Mouse (Mus musculus): ENCODE results near the gene Nmrk2. TPM values are rescaled to one million over a fixed set of nuclear protein-coding genes. Genes with fewer than 3 reads are reported as not detected.
"Not testable (repeated sequence)": the region's sequence is repeated elsewhere in the genome, so short reads cannot be mapped to it uniquely, and the experiment has no call there.

Gene Nmrk2
- polyA plus RNA-seq, 1 experiment: not detected

GRCm38 (mm10) chr10:81183805-81184204 lies 18.0 kb downstream of the Nmrk2 start, which contains the start of gene 4930442H23Rik:
Gene 4930442H23Rik, minus strand, starts transcription at chr10:81183849.
- no peak for DNase-seq (ENCODE audit: low read depth)

GRCm38 (mm10) chr10:81182336-81183333 lies 19.2 kb downstream of the Nmrk2 start, which contains the start of gene Dapk3:
Gene Dapk3, plus strand, starts transcription at chr10:81183005.
- peak; percentile 99 for DNase-seq (ENCODE audit: low read depth)

- DNase-seq (ENCODE audit: low read depth): not testable (repeated sequence)
Observed at GRCm38 (mm10) chr10:81181860-81182259, 20.0 kb downstream of the Nmrk2 start.

GRCm38 (mm10) chr10:81180946-81181345 lies 20.9 kb downstream of the Nmrk2 start:
- DNase-seq (ENCODE audit: low read depth): no peak

- DNase-seq (ENCODE audit: low read depth): no peak
Observed at GRCm38 (mm10) chr10:81179451-81180342, 22.2 kb downstream of the Nmrk2 start.

- no peak for DNase-seq (ENCODE audit: low read depth)
Observed at GRCm38 (mm10) chr10:81178927-81179326, 22.9 kb downstream of the Nmrk2 start.

GRCm38 (mm10) chr10:81177958-81178712 lies 23.7 kb downstream of the Nmrk2 start:
- DNase-seq (ENCODE audit: low read depth): no peak

- DNase-seq (ENCODE audit: low read depth): no peak
Observed at GRCm38 (mm10) chr10:81177491-81177925, 24.3 kb downstream of the Nmrk2 start.

GRCm38 (mm10) chr10:81176466-81177271 lies 25.2 kb downstream of the Nmrk2 start, which contains the start of gene Eef2:
Gene Eef2, plus strand, starts transcription at chr10:81176631.
- no peak for DNase-seq (ENCODE audit: low read depth)

- no peak for DNase-seq (ENCODE audit: low read depth)
Observed at GRCm38 (mm10) chr10:81175936-81176465, 25.9 kb downstream of the Nmrk2 start.

- DNase-seq (ENCODE audit: low read depth): not testable (repeated sequence)
Observed at GRCm38 (mm10) chr10:81175345-81175701, 26.5 kb downstream of the Nmrk2 start.

- no peak for DNase-seq (ENCODE audit: low read depth)
Observed at GRCm38 (mm10) chr10:81174617-81175344, 27.1 kb downstream of the Nmrk2 start.

GRCm38 (mm10) chr10:81173132-81173531 lies 28.7 kb downstream of the Nmrk2 start:
- no peak for DNase-seq (ENCODE audit: low read depth)

GRCm38 (mm10) chr10:81169411-81169900 lies 32.4 kb downstream of the Nmrk2 start:
- DNase-seq (ENCODE audit: low read depth): not testable (repeated sequence)

- DNase-seq (ENCODE audit: low read depth): no peak
Observed at GRCm38 (mm10) chr10:81168521-81169244, 33.2 kb downstream of the Nmrk2 start.

- DNase-seq (ENCODE audit: low read depth): no peak
Observed at GRCm38 (mm10) chr10:81168087-81168431, 33.8 kb downstream of the Nmrk2 start.

GRCm38 (mm10) chr10:81167200-81168086 lies 34.4 kb downstream of the Nmrk2 start, which contains the start of gene Pias4:
Gene Pias4, minus strand, starts transcription at chr10:81167923.
- DNase-seq (ENCODE audit: low read depth): peak; percentile 91

Measured in gonadal fat pad, adult 2 months (tissue).